Mouse (Mus musculus) midbrain, embryonic 15.5 days (tissue): Measurements from ENCODE around the gene Mrtfa. TPM values are rescaled to one million over a fixed set of nuclear protein-coding genes. Genes with fewer than 3 reads are reported as not detected.

Source experiments
- ATAC-seq: fragments of 200-750 bp; cut with Nextera tagmentation; replicated peaks from 2 replicates; pipeline ENCODE4 v1.8.0; 2017; ENCODE audit warnings: moderate TSS enrichment
- H3K27ac ChIP-seq: fragments of 300-500 bp; sonication (generic); 2 replicates; pipeline ENCODE4 v1.5.1; 2015; ENCODE audit warnings: mild to moderate bottlenecking, inconsistent platforms
- H3K27me3 ChIP-seq: fragments of 300-500 bp; sonication (generic); replicated peaks from 2 replicates; pipeline ENCODE4 v1.6.1; 2015; ENCODE audit warnings: inconsistent platforms
- H3K36me3 ChIP-seq: fragments of 300-500 bp; sonication (generic); replicated peaks from 2 replicates; pipeline ENCODE4 v1.6.1; 2015; ENCODE audit warnings: inconsistent platforms
- H3K4me1 ChIP-seq: fragments of 300-500 bp; sonication (generic); 2 replicates; pipeline ENCODE4 v1.6.1; 2015; ENCODE audit warnings: inconsistent platforms
- H3K4me2 ChIP-seq: fragments of 300-500 bp; sonication (generic); 2 replicates; pipeline ENCODE4 v1.6.1; 2015; ENCODE audit warnings: inconsistent platforms, mild to moderate bottlenecking, moderate library complexity
- H3K4me3 ChIP-seq: fragments of 300-500 bp; sonication (generic); 2 replicates; pipeline ENCODE4 v1.5.1; 2015; ENCODE audit warnings: mild to moderate bottlenecking, inconsistent platforms
- H3K9ac ChIP-seq: fragments of 300-500 bp; sonication (generic); 2 replicates; pipeline ENCODE4 v1.6.1; 2015; ENCODE audit warnings: mild to moderate bottlenecking, inconsistent platforms
- H3K9me3 ChIP-seq: fragments of 300-500 bp; sonication (generic); 2 replicates; pipeline ENCODE4 v1.6.1; 2016; ENCODE audit warnings: inconsistent platforms
- WGBS: fragments of 180-500 bp; shearing (Covaris S2); methylation state at CpG from one replicate; pipeline ENCODE4 v1.1.7; 2015; ENCODE audit warnings: mixed read lengths; 5-methylcytosine and 5-hydroxymethylcytosine counted together
- polyA plus RNA-seq: library from polyadenylated mRNA; unstranded; fragments of >200 nt; fragmentation: Nextera tagmentation; extraction: Ambion mirVana; gene quantifications from 2 replicates; pipeline ENCODE4 v1.2.1, GENCODE M21; 2015

The Mrtfa gene
- polyA plus RNA-seq, 1 experiment from 2014 or later = 34.4 TPM

DNA sequence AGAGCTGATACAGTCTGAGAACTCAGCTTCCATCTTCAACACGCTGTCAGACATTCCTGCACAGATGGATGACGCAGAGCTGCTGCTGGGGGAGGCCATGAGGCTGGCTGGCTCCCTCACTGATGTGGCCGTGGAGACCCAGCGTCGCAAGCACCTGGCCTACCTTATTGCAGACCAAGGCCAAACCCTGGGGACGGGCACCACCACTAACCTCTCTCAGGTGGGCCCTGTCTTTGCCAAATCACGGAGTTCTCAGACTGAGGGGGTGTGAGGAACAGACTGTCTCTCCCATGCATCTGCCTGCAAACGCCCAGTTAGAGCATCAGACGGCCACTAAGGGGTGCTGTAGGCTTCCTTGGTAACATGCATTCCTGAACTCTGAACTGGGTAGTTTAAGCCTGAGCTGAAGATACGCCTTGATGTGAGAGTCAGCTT lies 181.9 kb downstream of the Mrtfa start:
- Histone ChIP-seq H3K9me3 (no peaks in the 10 kb centered on the region), H3K4me2 (no peak overlapping the region), H3K4me3 (no peak overlapping the region), H3K36me3 (peaks cover 34% of the 10 kb centered on the region), H3K9ac (no peak overlapping the region), H3K27ac (no peak overlapping the region), H3K4me1 (no peaks in the 10 kb centered on the region), H3K27me3 (no peaks in the 10 kb centered on the region)
- 61% methylated on average over 10 of the region's 10 CpGs for WGBS
- no peak for ATAC-seq

DNA sequence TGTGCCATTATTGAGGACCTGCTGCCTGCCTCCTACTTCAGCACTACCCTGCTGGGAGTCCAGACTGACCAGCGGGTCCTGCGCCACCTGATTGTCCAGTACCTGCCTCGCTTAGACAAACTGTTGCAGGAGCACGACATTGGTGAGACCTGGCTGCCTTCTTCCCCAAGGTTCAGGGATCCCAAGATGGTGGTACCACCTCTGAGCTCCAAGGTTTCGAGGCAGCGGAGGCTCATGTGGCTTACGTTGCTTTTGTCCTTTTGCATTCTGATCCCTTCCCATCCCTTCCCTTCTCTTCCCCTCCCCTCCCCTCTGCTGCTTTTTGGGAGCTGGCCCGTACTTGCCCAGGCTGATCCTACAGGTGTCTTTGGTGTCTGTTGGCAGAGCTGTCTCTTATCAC lies 182.7 kb downstream of the Mrtfa start:
- H3K36me3 ChIP-seq = peaks cover 32% of the 10 kb centered on the region
- H3K4me2 ChIP-seq = no peak overlapping the region
- ATAC-seq = no peak
- H3K4me3 ChIP-seq = no peak overlapping the region
- no peak overlapping the region for H3K9ac ChIP-seq
- no peak overlapping the region for H3K27ac ChIP-seq
- WGBS = 90% methylated on average over 8 of the region's 8 CpGs
- no peaks in the 10 kb centered on the region for H3K27me3 ChIP-seq
- no peaks in the 10 kb centered on the region for H3K9me3 ChIP-seq
- no peaks in the 10 kb centered on the region for H3K4me1 ChIP-seq

GRCm38 (mm10) chr15:81007339-81007738 lies 183.2 kb downstream of the Mrtfa start:
- Histone ChIP-seq H3K9ac (no peak overlapping the region), H3K27ac (no peak overlapping the region), H3K4me1 (no peaks in the 10 kb centered on the region), H3K9me3 (no peaks in the 10 kb centered on the region), H3K27me3 (no peaks in the 10 kb centered on the region), H3K36me3 (peaks cover 29% of the 10 kb centered on the region), H3K4me3 (no peak overlapping the region), H3K4me2 (no peak overlapping the region)
- ATAC-seq = no peak
- 95% methylated on average over 9 of the region's 9 CpGs for WGBS

- Histone ChIP-seq H3K27me3 (no peaks in the 10 kb centered on the region), H3K9me3 (no peaks in the 10 kb centered on the region), H3K4me2 (no peak overlapping the region), H3K9ac (no peak overlapping the region), H3K27ac (no peak overlapping the region), H3K4me3 (no peak overlapping the region), H3K36me3 (peaks cover 25% of the 10 kb centered on the region), H3K4me1 (no peaks in the 10 kb centered on the region)
- WGBS = 85% methylated on average over 10 of the region's 10 CpGs
- no peak for ATAC-seq
Observed at GRCm38 (mm10) chr15:81006127-81006735, 184.3 kb downstream of the Mrtfa start.

- Histone ChIP-seq H3K27ac (no peak overlapping the region), H3K4me3 (no peak overlapping the region), H3K36me3 (peaks cover 4% of the 10 kb centered on the region), H3K4me1 (no peaks in the 10 kb centered on the region), H3K9ac (no peak overlapping the region), H3K9me3 (no peaks in the 10 kb centered on the region), H3K27me3 (no peaks in the 10 kb centered on the region), H3K4me2 (no peak overlapping the region)
- ATAC-seq = no peak
- 57% methylated on average over 3 of the region's 4 CpGs for WGBS
Observed at GRCm38 (mm10) chr15:81000419-81001138, 190.0 kb downstream of the Mrtfa start.

DNA sequence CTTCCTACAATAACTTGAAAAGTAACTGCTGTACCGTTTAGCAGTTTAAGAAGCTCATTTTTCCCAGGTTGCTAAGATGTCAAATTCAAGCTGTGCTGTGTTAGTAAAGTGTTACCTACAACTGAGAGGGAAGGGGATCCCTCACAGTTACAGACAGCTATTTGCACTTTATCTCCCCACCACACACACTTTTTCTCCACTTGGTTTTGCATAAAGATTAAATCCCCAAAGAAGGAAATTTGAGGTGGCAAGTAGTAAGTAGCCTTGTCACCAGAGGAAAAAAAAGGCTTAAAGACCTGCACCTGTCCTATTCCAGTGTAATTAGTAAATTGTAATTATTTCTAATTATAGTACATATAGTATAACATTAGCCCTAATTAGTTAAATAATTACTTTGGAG lies 193.5 kb downstream of the Mrtfa start:
- no peak overlapping the region for H3K9ac ChIP-seq
- no peak for ATAC-seq
- WGBS = 54% methylated on average over 1 of the region's 1 CpGs
- H3K4me3 ChIP-seq = no peak overlapping the region
- no peaks in the 10 kb centered on the region for H3K4me1 ChIP-seq
- H3K27ac ChIP-seq = no peak overlapping the region
- no peaks in the 10 kb centered on the region for H3K9me3 ChIP-seq
- H3K4me2 ChIP-seq = no peak overlapping the region
- H3K27me3 ChIP-seq = no peaks in the 10 kb centered on the region
- H3K36me3 ChIP-seq = no peaks in the 10 kb centered on the region

DNA sequence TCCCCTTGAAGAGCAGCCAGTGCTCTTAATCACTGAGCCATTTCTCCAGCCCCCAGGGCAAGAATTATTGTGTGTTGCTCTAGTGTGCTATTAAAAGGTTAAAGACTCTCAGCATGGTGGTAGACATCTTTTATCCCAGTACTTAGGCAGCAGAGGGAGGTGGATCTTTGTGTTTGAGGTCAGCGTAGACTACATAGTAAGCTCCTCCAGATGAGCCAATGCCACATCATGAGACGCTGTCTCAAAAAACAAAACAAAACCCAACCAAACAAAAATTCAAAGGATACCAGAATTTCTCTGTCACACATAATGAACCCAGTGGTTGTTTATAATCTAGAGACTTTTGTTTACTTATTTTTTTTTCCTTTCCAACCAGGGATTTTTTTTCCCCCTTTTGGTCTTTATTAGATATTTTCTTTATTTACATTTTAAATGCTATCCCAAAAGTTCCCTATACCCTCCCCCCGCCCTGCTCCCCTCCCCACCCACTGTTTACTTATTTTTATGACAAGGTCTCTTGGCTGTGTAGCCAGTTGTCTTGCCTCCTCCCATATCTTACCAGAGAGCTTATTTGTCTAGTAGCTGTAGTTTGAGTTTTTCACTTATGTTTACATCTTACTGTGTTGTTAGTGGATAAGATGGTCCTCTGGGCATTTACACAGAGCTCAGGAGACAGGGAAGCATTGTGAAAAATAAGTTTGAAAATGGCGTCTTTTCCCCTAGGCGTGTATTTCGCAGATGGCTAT lies 194.3 kb downstream of the Mrtfa start:
- H3K9me3 ChIP-seq = no peaks in the 10 kb centered on the region
- no peaks in the 10 kb centered on the region for H3K27me3 ChIP-seq
- no peak overlapping the region for H3K4me3 ChIP-seq
- WGBS = 72% methylated on average over 6 of the region's 6 CpGs
- no peak overlapping the region for H3K4me2 ChIP-seq
- no peak overlapping the region for H3K27ac ChIP-seq
- no peak for ATAC-seq
- H3K36me3 ChIP-seq = no peaks in the 10 kb centered on the region
- H3K9ac ChIP-seq = no peak overlapping the region
- no peaks in the 10 kb centered on the region for H3K4me1 ChIP-seq

- Histone ChIP-seq H3K4me1 (no peaks in the 10 kb centered on the region), H3K36me3 (no peaks in the 10 kb centered on the region), H3K27ac (no peak overlapping the region), H3K4me3 (no peak overlapping the region), H3K9me3 (no peaks in the 10 kb centered on the region), H3K9ac (no peak overlapping the region), H3K27me3 (no peaks in the 10 kb centered on the region), H3K4me2 (no peak overlapping the region)
- ATAC-seq = no peak
- 89% methylated on average over 5 of the region's 5 CpGs for WGBS
Observed at GRCm38 (mm10) chr15:80994959-80995358, 195.6 kb downstream of the Mrtfa start.

DNA sequence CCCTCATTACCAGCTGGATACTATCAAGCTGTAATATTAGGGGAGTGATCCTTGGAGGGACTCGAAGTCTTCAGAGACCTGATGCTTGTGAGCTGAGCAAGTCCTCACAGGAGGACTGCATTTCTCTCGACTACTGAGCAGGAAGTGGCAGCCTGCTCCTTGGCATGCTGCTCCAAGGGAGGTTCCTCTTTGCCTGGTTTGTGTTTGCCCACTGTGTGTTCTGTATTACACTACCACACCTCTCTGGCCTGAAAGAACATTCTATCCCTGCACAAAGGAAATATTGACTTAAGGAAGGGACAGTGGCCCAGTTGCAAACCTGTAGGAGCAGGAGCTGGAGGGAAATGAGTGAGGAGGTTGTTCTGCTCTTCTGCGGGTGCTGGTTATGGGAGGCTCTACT lies 200.8 kb downstream of the Mrtfa start:
- Histone ChIP-seq H3K4me2 (no peak overlapping the region), H3K9ac (no peak overlapping the region), H3K27me3 (no peaks in the 10 kb centered on the region), H3K4me1 (no peaks in the 10 kb centered on the region), H3K36me3 (no peaks in the 10 kb centered on the region), H3K4me3 (no peak overlapping the region), H3K27ac (no peak overlapping the region), H3K9me3 (no peaks in the 10 kb centered on the region)
- no peak for ATAC-seq
- WGBS = 83% methylated on average over 3 of the region's 3 CpGs

- Histone ChIP-seq H3K36me3 (no peaks in the 10 kb centered on the region), H3K9ac (no peak overlapping the region), H3K4me2 (no peak overlapping the region), H3K27ac (no peak overlapping the region), H3K9me3 (no peaks in the 10 kb centered on the region), H3K27me3 (no peaks in the 10 kb centered on the region), H3K4me1 (no peaks in the 10 kb centered on the region), H3K4me3 (no peak overlapping the region)
- WGBS = 51% methylated on average over 1 of the region's 1 CpGs
- ATAC-seq = no peak
Observed at GRCm38 (mm10) chr15:80988331-80988730, 202.2 kb downstream of the Mrtfa start.

DNA sequence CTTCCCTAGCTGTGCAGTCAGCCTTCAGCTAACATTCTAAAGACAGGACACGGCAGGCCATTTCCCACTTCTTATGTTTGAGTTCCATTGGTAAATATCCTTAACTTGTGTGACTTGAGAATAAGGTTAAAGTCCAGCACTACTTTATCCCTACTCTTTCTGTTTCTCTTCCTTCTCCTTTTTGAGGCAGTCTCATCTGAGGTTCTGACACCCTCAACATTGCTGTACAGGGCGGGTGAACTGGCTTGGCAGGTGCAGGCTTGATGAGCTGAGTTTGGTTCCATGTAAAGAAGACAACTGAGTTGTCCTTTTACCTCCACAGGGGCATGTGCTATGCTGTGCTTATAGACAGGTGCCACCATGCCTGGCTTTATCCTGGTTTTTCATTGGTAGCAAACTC lies 207.3 kb downstream of the Mrtfa start:
- peaks cover 12% of the 10 kb centered on the region for H3K4me1 ChIP-seq
- no peak overlapping the region for H3K4me2 ChIP-seq
- H3K36me3 ChIP-seq = no peaks in the 10 kb centered on the region
- no peaks in the 10 kb centered on the region for H3K27me3 ChIP-seq
- H3K4me3 ChIP-seq = no peak overlapping the region
- H3K9me3 ChIP-seq = no peaks in the 10 kb centered on the region
- no peak overlapping the region for H3K27ac ChIP-seq
- WGBS = 84% methylated on average over 2 of the region's 2 CpGs
- H3K9ac ChIP-seq = no peak overlapping the region
- ATAC-seq = no peak

GRCm38 (mm10) chr15:80981176-80981575 lies 209.4 kb downstream of the Mrtfa start:
- H3K27me3 ChIP-seq = no peaks in the 10 kb centered on the region
- H3K36me3 ChIP-seq = no peaks in the 10 kb centered on the region
- H3K9ac ChIP-seq = no peak overlapping the region
- H3K4me2 ChIP-seq = no peak overlapping the region
- ATAC-seq = no peak
- H3K9me3 ChIP-seq = no peaks in the 10 kb centered on the region
- H3K4me1 ChIP-seq = peaks cover 13% of the 10 kb centered on the region
- no peak overlapping the region for H3K4me3 ChIP-seq
- WGBS = 90% methylated on average over 4 of the region's 4 CpGs
- no peak overlapping the region for H3K27ac ChIP-seq
